Mouse (Mus musculus): Measurements from ENCODE around the gene Ttc29. TPM values are rescaled to one million over a fixed set of nuclear protein-coding genes. Genes with fewer than 3 reads are reported as not detected.

Ttc29 gene
- total RNA-seq, 1 experiment, result 1.4 TPM

DNA sequence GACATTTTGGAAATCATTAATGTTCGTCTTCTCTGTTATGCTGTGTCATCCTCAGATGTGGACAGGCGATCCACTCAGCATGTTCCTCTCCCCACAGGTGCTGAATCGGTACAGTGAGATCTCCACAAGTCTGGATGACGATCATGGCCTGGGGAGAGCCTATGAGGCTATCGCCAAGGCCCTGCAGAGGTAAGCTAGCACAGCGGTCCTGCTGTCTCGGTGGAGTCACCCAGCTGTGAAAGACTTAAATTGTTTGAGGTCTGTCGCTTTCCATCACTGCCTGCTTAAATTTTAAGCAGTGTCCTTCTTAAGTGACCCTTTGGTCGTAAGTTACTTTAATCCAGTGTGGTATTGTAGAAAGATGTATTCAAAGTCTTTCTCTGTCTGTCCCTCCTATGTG is 102.5 kb downstream of the Ttc29 start:
- DNase-seq (ENCODE audit: low read depth, low spot score), result no peak
- no peaks in the 10 kb centered on the region for H3K9me3 ChIP-seq (ENCODE audit: control insufficient read depth, insufficient read depth, low read depth, low read length)
- no peak overlapping the region for H3K4me3 ChIP-seq (ENCODE audit: insufficient read depth in 1 of 2, low read depth in 1 of 2, low read length in 2 of 2, poor library complexity in 1 of 2, severe bottlenecking in 1 of 2)
- no peak overlapping the region for H3K27ac ChIP-seq (ENCODE audit: insufficient read depth, low read depth, low read length, poor library complexity, severe bottlenecking)
- H3K36me3 ChIP-seq (ENCODE audit: control insufficient read depth, insufficient read depth, low read length, poor library complexity, severe bottlenecking), result no peaks in the 10 kb centered on the region
- TF ChIP-seq ZC3H11A (IDR thresholded peaks at IDR 0.05; ENCODE audit: borderline replicate concordance, low read depth, low read length) (no peak), MAFK (IDR thresholded peaks at IDR 0.05; ENCODE audit: insufficient read depth, low read depth, low read length) (no peak), ZNF384 (IDR thresholded peaks at IDR 0.05; ENCODE audit: low read depth, low read length) (no peak), CHD2 (IDR thresholded peaks at IDR 0.05; ENCODE audit: low read depth, low read length) (no peak), HCFC1 (IDR thresholded peaks at IDR 0.05; ENCODE audit: borderline replicate concordance, insufficient read depth, low read length) (no peak)
- H3K9ac ChIP-seq (ENCODE audit: insufficient read depth, low read depth, low read length, poor library complexity, severe bottlenecking), result no peak overlapping the region
- in situ Hi-C loops (cut with MboI; ENCODE audit: low sequenced_read_pairs in 2 of 2, unreplicated experiment in 2 of 2), result no loop called here
- no peaks in the 10 kb centered on the region for H3K4me1 ChIP-seq (ENCODE audit: control insufficient read depth in 2 of 2, insufficient read depth in 2 of 2, low read length in 2 of 2, poor library complexity in 1 of 2)

GRCm38 (mm10) chr8:78317666-78318065 is 104.6 kb downstream of the Ttc29 start:
- in situ Hi-C loops (cut with MboI; ENCODE audit: low sequenced_read_pairs in 2 of 2, unreplicated experiment in 2 of 2), result no loop called here
- no peaks in the 10 kb centered on the region; a peak in 1 of 4 replicates for H3K4me1 ChIP-seq (ENCODE audit: control insufficient read depth in 2 of 2, insufficient read depth in 2 of 2, low read length in 2 of 2, poor library complexity in 1 of 2)
- TF ChIP-seq ZNF384 (IDR thresholded peaks at IDR 0.05; ENCODE audit: low read depth, low read length) (no peak), ZC3H11A (IDR thresholded peaks at IDR 0.05; ENCODE audit: borderline replicate concordance, low read depth, low read length) (no peak), HCFC1 (IDR thresholded peaks at IDR 0.05; ENCODE audit: borderline replicate concordance, insufficient read depth, low read length) (no peak), CHD2 (IDR thresholded peaks at IDR 0.05; ENCODE audit: low read depth, low read length) (no peak), MAFK (IDR thresholded peaks at IDR 0.05; ENCODE audit: insufficient read depth, low read depth, low read length) (no peak)
- H3K9me3 ChIP-seq (ENCODE audit: control insufficient read depth, insufficient read depth, low read depth, low read length), result no peaks in the 10 kb centered on the region
- H3K9ac ChIP-seq (ENCODE audit: insufficient read depth, low read depth, low read length, poor library complexity, severe bottlenecking), result no peak overlapping the region
- H3K27ac ChIP-seq (ENCODE audit: insufficient read depth, low read depth, low read length, poor library complexity, severe bottlenecking), result no peak overlapping the region
- DNase-seq (ENCODE audit: low read depth, low spot score), result no peak
- no peaks in the 10 kb centered on the region for H3K36me3 ChIP-seq (ENCODE audit: control insufficient read depth, insufficient read depth, low read length, poor library complexity, severe bottlenecking)
- no peak overlapping the region for H3K4me3 ChIP-seq (ENCODE audit: insufficient read depth in 1 of 2, low read depth in 1 of 2, low read length in 2 of 2, poor library complexity in 1 of 2, severe bottlenecking in 1 of 2)

DNA sequence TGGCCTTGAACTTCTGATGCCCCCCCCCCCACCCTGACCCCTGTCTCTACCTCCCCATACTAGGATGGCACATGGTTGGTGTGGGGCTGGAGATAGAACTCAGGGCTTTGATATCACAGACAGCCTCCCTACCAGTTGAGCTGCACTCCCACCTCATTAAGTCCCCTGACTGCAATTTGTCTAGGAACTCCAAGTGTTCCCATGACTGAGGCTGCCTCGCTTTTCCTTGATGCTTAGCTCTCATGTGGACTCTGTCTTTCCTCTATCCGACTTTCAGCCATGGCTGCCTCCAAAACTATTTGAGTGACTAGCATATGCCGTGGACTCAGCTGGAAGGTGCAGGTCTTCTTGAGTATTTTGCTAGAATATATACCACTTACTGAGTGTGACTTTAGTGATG is 110.3 kb downstream of the Ttc29 start:
- H3K9me3 ChIP-seq (ENCODE audit: control insufficient read depth, insufficient read depth, low read depth, low read length), result no peaks in the 10 kb centered on the region
- H3K4me1 ChIP-seq (ENCODE audit: control insufficient read depth in 2 of 2, insufficient read depth in 2 of 2, low read length in 2 of 2, poor library complexity in 1 of 2), result no peaks in the 10 kb centered on the region; a peak in 1 of 4 replicates
- in situ Hi-C loops (cut with MboI; ENCODE audit: low sequenced_read_pairs in 2 of 2, unreplicated experiment in 2 of 2), result no loop called here
- no peak for TF ChIP-seq CHD2 (IDR thresholded peaks at IDR 0.05; ENCODE audit: low read depth, low read length)
- TF ChIP-seq ZNF384 (IDR thresholded peaks at IDR 0.05; ENCODE audit: low read depth, low read length), result no peak
- no peak for TF ChIP-seq MAFK (IDR thresholded peaks at IDR 0.05; ENCODE audit: insufficient read depth, low read depth, low read length)
- TF ChIP-seq ZC3H11A (IDR thresholded peaks at IDR 0.05; ENCODE audit: borderline replicate concordance, low read depth, low read length), result no peak
- no peak for TF ChIP-seq HCFC1 (IDR thresholded peaks at IDR 0.05; ENCODE audit: borderline replicate concordance, insufficient read depth, low read length)
- H3K4me3 ChIP-seq (ENCODE audit: insufficient read depth in 1 of 2, low read depth in 1 of 2, low read length in 2 of 2, poor library complexity in 1 of 2, severe bottlenecking in 1 of 2), result no peak overlapping the region
- H3K27ac ChIP-seq (ENCODE audit: insufficient read depth, low read depth, low read length, poor library complexity, severe bottlenecking), result no peak overlapping the region
- H3K9ac ChIP-seq (ENCODE audit: insufficient read depth, low read depth, low read length, poor library complexity, severe bottlenecking), result no peak overlapping the region
- DNase-seq (ENCODE audit: low read depth, low spot score), result no peak
- H3K36me3 ChIP-seq (ENCODE audit: control insufficient read depth, insufficient read depth, low read length, poor library complexity, severe bottlenecking), result no peaks in the 10 kb centered on the region

- H3K9me3 ChIP-seq (ENCODE audit: control insufficient read depth, insufficient read depth, low read depth, low read length), result no peaks in the 10 kb centered on the region
- no peaks in the 10 kb centered on the region for H3K4me1 ChIP-seq (ENCODE audit: control insufficient read depth in 2 of 2, insufficient read depth in 2 of 2, low read length in 2 of 2, poor library complexity in 1 of 2)
- no peak for DNase-seq (ENCODE audit: low read depth, low spot score)
- in situ Hi-C loops (cut with MboI; ENCODE audit: low sequenced_read_pairs in 2 of 2, unreplicated experiment in 2 of 2), result no loop called here
- no peaks in the 10 kb centered on the region for H3K36me3 ChIP-seq (ENCODE audit: control insufficient read depth, insufficient read depth, low read length, poor library complexity, severe bottlenecking)
- H3K27ac ChIP-seq (ENCODE audit: insufficient read depth, low read depth, low read length, poor library complexity, severe bottlenecking), result no peak overlapping the region
- H3K9ac ChIP-seq (ENCODE audit: insufficient read depth, low read depth, low read length, poor library complexity, severe bottlenecking), result no peak overlapping the region
- no peak overlapping the region for H3K4me3 ChIP-seq (ENCODE audit: insufficient read depth in 1 of 2, low read depth in 1 of 2, low read length in 2 of 2, poor library complexity in 1 of 2, severe bottlenecking in 1 of 2)
- TF ChIP-seq MAFK (IDR thresholded peaks at IDR 0.05; ENCODE audit: insufficient read depth, low read depth, low read length), result no peak
- TF ChIP-seq CHD2 (IDR thresholded peaks at IDR 0.05; ENCODE audit: low read depth, low read length), result no peak
- no peak for TF ChIP-seq HCFC1 (IDR thresholded peaks at IDR 0.05; ENCODE audit: borderline replicate concordance, insufficient read depth, low read length)
- no peak for TF ChIP-seq ZC3H11A (IDR thresholded peaks at IDR 0.05; ENCODE audit: borderline replicate concordance, low read depth, low read length)
- TF ChIP-seq ZNF384 (IDR thresholded peaks at IDR 0.05; ENCODE audit: low read depth, low read length), result no peak
Measured at GRCm38 (mm10) chr8:78340689-78341529, 127.8 kb downstream of the Ttc29 start.
